Mouse (Mus musculus) embryonic facial prominence, embryonic 15.5 days (tissue): ENCODE results near the gene Gm49405. TPM values are rescaled to one million over a fixed set of nuclear protein-coding genes. Genes with fewer than 3 reads are reported as not detected.
A peak's percentile ranks its signal among the peaks of the same experiment; 100 is the strongest.
"Not testable (repeated sequence)": the region's sequence is repeated elsewhere in the genome, so short reads cannot be mapped to it uniquely, and the experiment has no call there.

Experiments used
- ATAC-seq: fragments of 200-750 bp; cut with Nextera tagmentation; 2 replicates; pipeline ENCODE4 v1.8.0; 2017; ENCODE audit warnings: low read depth, moderate TSS enrichment; ENCODE audit not compliant: insufficient number of reproducible peaks, low FRiP score, low TSS enrichment
- H3K27ac ChIP-seq: fragments of 300-500 bp; sonication (generic); replicated peaks from 2 replicates; pipeline ENCODE4 v1.5.1; 2015; ENCODE audit warnings: mild to moderate bottlenecking, inconsistent platforms
- H3K27me3 ChIP-seq: fragments of 300-500 bp; sonication (generic); 2 replicates; pipeline ENCODE4 v1.6.1; 2015; ENCODE audit warnings: inconsistent platforms
- H3K36me3 ChIP-seq: fragments of 300-500 bp; sonication (generic); 2 replicates; pipeline ENCODE4 v1.6.1; 2015; ENCODE audit warnings: mild to moderate bottlenecking, inconsistent platforms
- H3K4me1 ChIP-seq: fragments of 300-500 bp; sonication (generic); 2 replicates; pipeline ENCODE4 v1.6.1; 2015; ENCODE audit warnings: inconsistent platforms
- H3K4me2 ChIP-seq: fragments of 300-500 bp; sonication (generic); replicated peaks from 2 replicates; pipeline ENCODE4 v1.6.1; 2015; ENCODE audit warnings: mild to moderate bottlenecking, inconsistent platforms
- H3K4me3 ChIP-seq: fragments of 300-500 bp; sonication (generic); replicated peaks from 2 replicates; pipeline ENCODE4 v1.5.1; 2015; ENCODE audit warnings: mild to moderate bottlenecking, inconsistent platforms
- H3K9ac ChIP-seq: fragments of 300-500 bp; sonication (generic); 2 replicates; pipeline ENCODE4 v1.6.1; 2015; ENCODE audit warnings: inconsistent platforms
- H3K9me3 ChIP-seq: fragments of 300-500 bp; sonication (generic); replicated peaks from 2 replicates; pipeline ENCODE4 v1.6.1; 2016; ENCODE audit warnings: inconsistent platforms
- WGBS: fragments of 180-500 bp; shearing (Covaris S2); methylation state at CpG from one replicate; pipeline ENCODE4 v1.1.7; 2015; 5-methylcytosine and 5-hydroxymethylcytosine counted together
- polyA plus RNA-seq: library from polyadenylated mRNA; unstranded; fragments of >200 nt; fragmentation: Nextera tagmentation; extraction: Ambion mirVana; gene quantifications from 2 replicates; pipeline ENCODE4 v1.2.1, GENCODE M21; 2015

Gene Gm49405
- polyA plus RNA-seq, 1 experiment from 2014 or later, result 4.7 TPM

GRCm38 (mm10) chr19:4037788-4038232 lies 37.4 kb downstream of the Gm49405 start, which contains the start of gene Gstp1:
Gstp1 (minus strand) TSS chr19:4037985.
- Histone ChIP-seq H3K4me1 (peaks cover 15% of the 10 kb centered on the region), H3K4me3 (peak within 1 kb of the TSS; percentile 70), H3K27ac (peak within 1 kb of the TSS; percentile 83), H3K9me3 (no peaks in the 10 kb centered on the region), H3K4me2 (peak within 1 kb of the TSS; percentile 73), H3K36me3 (no peaks in the 10 kb centered on the region), H3K27me3 (no peaks in the 10 kb centered on the region), H3K9ac (peak within 1 kb of the TSS; percentile 76)
- under 1% methylated on average over 26 of the region's 26 CpGs for WGBS
- peak; percentile 89 for ATAC-seq

- H3K4me2 ChIP-seq, H3K27me3 ChIP-seq, H3K27ac ChIP-seq, H3K4me3 ChIP-seq, H3K9ac ChIP-seq, H3K9me3 ChIP-seq, ATAC-seq, H3K36me3 ChIP-seq: not testable (repeated sequence)
- WGBS, result 79% methylated on average over 5 of the region's 5 CpGs
- H3K4me1 ChIP-seq, result peaks cover 18% of the 10 kb centered on the region
Observed at GRCm38 (mm10) chr19:4040941-4041340, 40.5 kb downstream of the Gm49405 start.

- WGBS, result 89% methylated on average over 3 of the region's 4 CpGs
- H3K9ac ChIP-seq, H3K27me3 ChIP-seq, H3K4me2 ChIP-seq, H3K9me3 ChIP-seq, ATAC-seq, H3K4me3 ChIP-seq, H3K27ac ChIP-seq, H3K36me3 ChIP-seq: not testable (repeated sequence)
- H3K4me1 ChIP-seq, result peaks cover 18% of the 10 kb centered on the region
Observed at GRCm38 (mm10) chr19:4041500-4041899, 41.1 kb downstream of the Gm49405 start.

- Histone ChIP-seq H3K9ac (no peak overlapping the region), H3K4me3 (no peak overlapping the region), H3K4me2 (no peak overlapping the region), H3K27ac (no peak overlapping the region), H3K36me3 (no peaks in the 10 kb centered on the region), H3K27me3 (no peaks in the 10 kb centered on the region), H3K4me1 (peaks cover 17% of the 10 kb centered on the region), H3K9me3 (no peaks in the 10 kb centered on the region)
- no peak for ATAC-seq
- 66% methylated on average over 14 of the region's 14 CpGs for WGBS
Observed at GRCm38 (mm10) chr19:4042124-4042523, 41.7 kb downstream of the Gm49405 start.

- H3K36me3 ChIP-seq, H3K27me3 ChIP-seq, ATAC-seq, H3K9me3 ChIP-seq, H3K9ac ChIP-seq, H3K27ac ChIP-seq, H3K4me2 ChIP-seq, H3K4me3 ChIP-seq: not testable (repeated sequence)
- H3K4me1 ChIP-seq, result peaks cover 11% of the 10 kb centered on the region
- 66% methylated on average over 5 of the region's 5 CpGs for WGBS
Observed at GRCm38 (mm10) chr19:4044109-4044508, 43.7 kb downstream of the Gm49405 start.

- peak; percentile 55 for ATAC-seq
- H3K9ac ChIP-seq, result no peak within 1 kb of the TSS
Observed at GRCm38 (mm10) chr19:4045966-4046865, 45.8 kb downstream of the Gm49405 start, which contains the start of gene Gstp2. Gstp2 (minus strand) TSS chr19:4046023.

GRCm38 (mm10) chr19:4046866-4047254 lies 46.4 kb downstream of the Gm49405 start:
- Histone ChIP-seq H3K27me3 (no peaks in the 10 kb centered on the region), H3K36me3 (no peaks in the 10 kb centered on the region), H3K9ac (no peak overlapping the region), H3K9me3 (no peaks in the 10 kb centered on the region), H3K27ac (peak overlapping the region; percentile 55; the same call in 1 of the 2 replicates), H3K4me1 (peaks cover 11% of the 10 kb centered on the region), H3K4me2 (no peak overlapping the region), H3K4me3 (no peak overlapping the region)
- ATAC-seq, result no peak
- 64% methylated on average over 8 of the region's 8 CpGs for WGBS

More at GRCm38 (mm10) chr19:4045966-4046865, 45.8 kb downstream of the Gm49405 start, which contains the start of gene Gstp2:
- no peaks in the 10 kb centered on the region for H3K36me3 ChIP-seq
- no peak within 1 kb of the TSS for H3K4me3 ChIP-seq
- H3K27me3 ChIP-seq, result no peaks in the 10 kb centered on the region
- peaks cover 11% of the 10 kb centered on the region for H3K4me1 ChIP-seq
- no peaks in the 10 kb centered on the region for H3K9me3 ChIP-seq
- H3K4me2 ChIP-seq, result peak within 1 kb of the TSS; percentile 35
- peak within 1 kb of the TSS; percentile 55 for H3K27ac ChIP-seq
- 40% methylated on average over 16 of the region's 16 CpGs for WGBS

- ATAC-seq, result no peak
- no peak overlapping the region for H3K4me3 ChIP-seq
- H3K27ac ChIP-seq, result no peak overlapping the region
- H3K36me3 ChIP-seq, result no peaks in the 10 kb centered on the region
- H3K4me2 ChIP-seq, result no peak overlapping the region
- 17% methylated on average over 4 of the region's 4 CpGs for WGBS
- H3K4me1 ChIP-seq, result peaks cover 11% of the 10 kb centered on the region
- no peaks in the 10 kb centered on the region for H3K27me3 ChIP-seq
- no peaks in the 10 kb centered on the region for H3K9me3 ChIP-seq
- H3K9ac ChIP-seq, result no peak overlapping the region
Observed at GRCm38 (mm10) chr19:4047859-4048258, 47.4 kb downstream of the Gm49405 start.

GRCm38 (mm10) chr19:4049069-4049468 lies 48.6 kb downstream of the Gm49405 start:
- not testable (repeated sequence) for ATAC-seq, H3K27me3 ChIP-seq, H3K9me3 ChIP-seq, H3K4me3 ChIP-seq, H3K36me3 ChIP-seq, H3K9ac ChIP-seq, H3K4me2 ChIP-seq, H3K27ac ChIP-seq
- WGBS, result 77% methylated on average over 5 of the region's 5 CpGs
- peaks cover 11% of the 10 kb centered on the region for H3K4me1 ChIP-seq

- Histone ChIP-seq H3K36me3 (no peaks in the 10 kb centered on the region), H3K9ac (no peak overlapping the region), H3K27me3 (no peaks in the 10 kb centered on the region), H3K4me2 (no peak overlapping the region), H3K9me3 (no peaks in the 10 kb centered on the region), H3K27ac (no peak overlapping the region), H3K4me1 (peaks cover 16% of the 10 kb centered on the region), H3K4me3 (no peak overlapping the region)
- WGBS, result 89% methylated on average over 5 of the region's 5 CpGs
- ATAC-seq, result no peak
Observed at GRCm38 (mm10) chr19:4051016-4051415, 50.6 kb downstream of the Gm49405 start.

GRCm38 (mm10) chr19:4051741-4052515 lies 51.5 kb downstream of the Gm49405 start:
- Histone ChIP-seq H3K27ac (no peak overlapping the region), H3K9ac (no peak overlapping the region), H3K9me3 (no peaks in the 10 kb centered on the region), H3K4me1 (peaks cover 16% of the 10 kb centered on the region), H3K36me3 (no peaks in the 10 kb centered on the region), H3K4me3 (no peak overlapping the region), H3K27me3 (no peaks in the 10 kb centered on the region), H3K4me2 (no peak overlapping the region)
- ATAC-seq, result no peak
- WGBS, result 44% methylated on average over 10 of the region's 10 CpGs
